Mouse (Mus musculus): ENCODE data around the gene Parp1. TPM values are rescaled to one million over a fixed set of nuclear protein-coding genes. Genes with fewer than 3 reads are reported as not detected.
"Not testable (repeated sequence)": the region's sequence is repeated elsewhere in the genome, so short reads cannot be mapped to it uniquely, and the experiment has no call there.

The Parp1 gene
- polyA plus RNA-seq, 1 experiment from 2014 or later = 128 TPM

DNA sequence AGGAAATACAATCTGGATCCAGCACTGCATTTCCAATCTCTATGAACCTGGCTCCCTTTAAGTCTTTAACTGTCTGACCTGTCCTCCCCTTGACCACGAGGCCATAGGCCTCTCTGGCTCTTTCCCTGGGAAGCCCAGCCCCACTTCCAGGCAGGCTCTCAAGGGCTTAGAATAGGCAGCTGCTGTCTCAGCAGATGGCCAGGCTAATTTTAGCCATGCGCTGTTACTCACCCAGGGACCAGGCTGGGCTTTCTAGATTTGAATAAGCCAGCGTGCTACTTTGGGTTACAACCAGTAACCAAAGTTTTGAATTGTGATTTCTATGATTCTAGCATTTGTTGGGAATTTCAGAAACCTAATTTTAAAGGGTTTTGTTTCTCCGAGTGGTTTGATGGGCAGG is 35.9 kb downstream of the Parp1 start:
- Histone ChIP-seq H3K27ac (ENCODE audit: low read length) (no peak overlapping the region), H3K27me3 (ENCODE audit: control insufficient read depth, insufficient read depth, low read length) (no peaks in the 10 kb centered on the region), H3K36me3 (ENCODE audit: control insufficient read depth, insufficient read depth, low read length) (peaks cover 32% of the 10 kb centered on the region), H3K4me1 (ENCODE audit: control insufficient read depth, insufficient read depth, low read length) (no peaks in the 10 kb centered on the region), H3K9ac (replicated peaks; ENCODE audit: low read depth, low read length) (no peak overlapping the region), H3K4me2 (replicated peaks; ENCODE audit: low read depth, low read length) (no peak overlapping the region), H3K4me3 (ENCODE audit: low read depth, low read length) (no peak overlapping the region), H3K9me3 (ENCODE audit: control insufficient read depth, low read depth, low read length) (no peaks in the 10 kb centered on the region)
- 71% methylated on average over 4 of the region's 4 CpGs for WGBS
- no peak for ATAC-seq (ENCODE audit: insufficient number of reproducible peaks, insufficient read depth, low FRiP score, low read depth)

DNA sequence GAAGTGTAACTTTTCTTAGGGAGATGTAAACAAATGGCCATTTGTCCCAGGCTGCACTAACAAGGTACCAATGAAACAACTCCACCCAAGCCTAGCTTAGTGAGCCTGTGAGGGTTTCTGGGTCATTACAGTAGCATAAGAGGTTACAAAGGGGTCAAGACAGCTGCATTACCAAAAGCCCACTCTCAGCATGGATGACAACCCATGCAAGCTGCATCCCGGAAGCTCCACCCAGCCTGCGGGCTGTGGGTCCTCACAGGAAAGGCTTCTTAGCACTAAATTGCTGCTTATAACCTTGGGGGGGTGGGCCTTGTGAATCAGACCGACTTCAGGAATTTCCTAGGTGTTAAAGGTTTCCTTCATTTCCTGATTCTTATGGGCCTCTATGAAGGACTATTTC is 37.4 kb downstream of the Parp1 start:
- ATAC-seq (ENCODE audit: insufficient number of reproducible peaks, insufficient read depth, low FRiP score, low read depth) = no peak
- Histone ChIP-seq H3K4me1 (ENCODE audit: control insufficient read depth, insufficient read depth, low read length) (no peaks in the 10 kb centered on the region), H3K4me3 (ENCODE audit: low read depth, low read length) (no peak overlapping the region), H3K4me2 (replicated peaks; ENCODE audit: low read depth, low read length) (no peak overlapping the region), H3K27me3 (ENCODE audit: control insufficient read depth, insufficient read depth, low read length) (no peaks in the 10 kb centered on the region), H3K9ac (replicated peaks; ENCODE audit: low read depth, low read length) (no peak overlapping the region), H3K9me3 (ENCODE audit: control insufficient read depth, low read depth, low read length) (no peaks in the 10 kb centered on the region), H3K36me3 (ENCODE audit: control insufficient read depth, insufficient read depth, low read length) (peaks cover 17% of the 10 kb centered on the region), H3K27ac (ENCODE audit: low read length) (no peak overlapping the region)
- 24% methylated on average over 3 of the region's 3 CpGs for WGBS

DNA sequence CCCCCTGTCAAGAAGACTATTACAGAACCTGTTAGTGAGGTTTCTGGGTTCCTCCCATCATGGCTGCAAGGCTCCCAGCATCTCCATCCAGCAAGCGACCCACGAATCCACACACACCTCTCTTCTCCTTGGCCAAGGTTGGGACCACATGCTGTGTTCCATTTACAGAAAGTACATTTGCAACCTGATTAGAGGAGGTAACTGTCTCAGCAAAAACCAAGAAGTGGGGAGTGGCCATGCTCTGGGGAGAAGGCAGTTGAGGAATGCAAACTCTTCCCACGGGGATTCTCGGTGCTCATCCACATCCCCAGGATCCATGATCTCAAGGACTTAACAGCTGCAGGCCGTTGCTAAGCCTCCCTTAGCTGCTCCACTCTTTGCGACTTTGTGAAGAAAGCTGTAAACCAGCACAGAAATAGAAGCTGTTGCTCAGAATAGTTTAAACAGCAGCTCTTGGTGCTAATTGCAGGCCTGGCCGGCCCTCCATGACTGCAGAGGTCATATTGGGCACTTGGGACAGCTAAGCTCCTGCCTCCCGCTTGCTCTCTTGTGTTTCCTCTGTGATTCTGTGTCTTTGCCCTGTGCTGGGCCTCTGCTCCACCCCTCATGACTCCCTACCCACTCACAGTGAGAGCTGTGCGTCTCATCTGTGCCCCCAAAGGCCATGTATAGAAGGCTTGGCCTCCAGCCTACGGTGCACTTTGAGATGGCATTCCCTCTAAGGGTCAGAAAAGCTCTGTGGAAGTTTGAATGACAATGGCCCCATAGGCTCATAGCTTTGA is 38.3 kb downstream of the Parp1 start:
- Histone ChIP-seq H3K9ac (replicated peaks; ENCODE audit: low read depth, low read length) (no peak overlapping the region), H3K9me3 (ENCODE audit: control insufficient read depth, low read depth, low read length) (peaks cover 5% of the 10 kb centered on the region; the same call in 1 of the 2 replicates), H3K27ac (ENCODE audit: low read length) (no peak overlapping the region), H3K4me1 (ENCODE audit: control insufficient read depth, insufficient read depth, low read length) (no peaks in the 10 kb centered on the region), H3K27me3 (ENCODE audit: control insufficient read depth, insufficient read depth, low read length) (no peaks in the 10 kb centered on the region), H3K4me2 (replicated peaks; ENCODE audit: low read depth, low read length) (no peak overlapping the region), H3K36me3 (ENCODE audit: control insufficient read depth, insufficient read depth, low read length) (peaks cover 9% of the 10 kb centered on the region; the same call in 1 of the 2 replicates), H3K4me3 (ENCODE audit: low read depth, low read length) (no peak overlapping the region)
- ATAC-seq (ENCODE audit: insufficient number of reproducible peaks, insufficient read depth, low FRiP score, low read depth) = no peak
- 75% methylated on average over 10 of the region's 10 CpGs for WGBS

DNA sequence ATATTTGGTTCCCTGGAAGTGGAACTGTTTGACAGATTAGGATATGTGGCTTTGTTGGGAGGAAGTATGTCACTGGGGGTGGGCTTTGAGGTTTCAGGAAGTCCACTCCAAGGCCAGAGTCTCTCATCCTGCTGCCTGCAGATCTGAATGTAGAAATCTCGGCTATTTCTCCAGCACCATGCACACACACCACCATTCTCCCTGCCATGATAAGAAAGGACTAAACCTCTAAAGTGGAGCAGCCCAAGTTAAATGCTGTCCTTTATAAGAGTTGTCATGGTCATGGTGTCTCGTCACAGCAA is 38.8 kb downstream of the Parp1 start:
- Histone ChIP-seq H3K4me3 (ENCODE audit: low read depth, low read length) (no peak overlapping the region), H3K27me3 (ENCODE audit: control insufficient read depth, insufficient read depth, low read length) (no peaks in the 10 kb centered on the region), H3K9ac (replicated peaks; ENCODE audit: low read depth, low read length) (no peak overlapping the region), H3K27ac (ENCODE audit: low read length) (no peak overlapping the region), H3K36me3 (ENCODE audit: control insufficient read depth, insufficient read depth, low read length) (peaks cover 8% of the 10 kb centered on the region; the same call in 1 of the 2 replicates), H3K9me3 (ENCODE audit: control insufficient read depth, low read depth, low read length) (peaks cover 5% of the 10 kb centered on the region; the same call in 1 of the 2 replicates), H3K4me1 (ENCODE audit: control insufficient read depth, insufficient read depth, low read length) (no peaks in the 10 kb centered on the region), H3K4me2 (replicated peaks; ENCODE audit: low read depth, low read length) (no peak overlapping the region)
- 86% methylated on average over 2 of the region's 2 CpGs for WGBS
- ATAC-seq (ENCODE audit: insufficient number of reproducible peaks, insufficient read depth, low FRiP score, low read depth) = no peak

DNA sequence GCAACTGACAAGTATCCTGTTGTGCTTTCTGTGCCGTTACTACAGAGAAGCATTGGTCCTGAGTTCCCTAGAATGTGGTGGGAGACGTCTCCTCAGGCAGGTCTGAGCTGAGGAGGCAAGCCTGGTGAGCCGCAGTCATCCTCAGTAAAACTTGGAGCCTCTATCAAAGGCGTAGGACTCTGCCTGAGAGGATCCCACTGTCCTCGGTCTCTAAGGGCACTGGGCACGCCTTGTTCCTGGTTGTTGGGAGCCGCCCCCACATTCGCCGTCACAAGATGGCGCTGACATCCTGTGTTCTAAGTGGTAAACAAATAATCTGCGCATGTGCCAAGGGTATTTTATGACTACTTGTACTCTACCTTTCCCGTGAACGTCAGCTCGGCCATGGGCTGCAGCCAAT is 43.1 kb downstream of the Parp1 start:
- not testable (repeated sequence) for H3K27ac ChIP-seq (ENCODE audit: low read length); H3K27me3 ChIP-seq (ENCODE audit: control insufficient read depth, insufficient read depth, low read length); H3K36me3 ChIP-seq (ENCODE audit: control insufficient read depth, insufficient read depth, low read length); H3K9me3 ChIP-seq (ENCODE audit: control insufficient read depth, low read depth, low read length); H3K9ac ChIP-seq (replicated peaks; ENCODE audit: low read depth, low read length); H3K4me1 ChIP-seq (ENCODE audit: control insufficient read depth, insufficient read depth, low read length); H3K4me2 ChIP-seq (replicated peaks; ENCODE audit: low read depth, low read length); H3K4me3 ChIP-seq (ENCODE audit: low read depth, low read length); ATAC-seq (ENCODE audit: insufficient number of reproducible peaks, insufficient read depth, low FRiP score, low read depth)
- WGBS = 92% methylated on average over 11 of the region's 14 CpGs

DNA sequence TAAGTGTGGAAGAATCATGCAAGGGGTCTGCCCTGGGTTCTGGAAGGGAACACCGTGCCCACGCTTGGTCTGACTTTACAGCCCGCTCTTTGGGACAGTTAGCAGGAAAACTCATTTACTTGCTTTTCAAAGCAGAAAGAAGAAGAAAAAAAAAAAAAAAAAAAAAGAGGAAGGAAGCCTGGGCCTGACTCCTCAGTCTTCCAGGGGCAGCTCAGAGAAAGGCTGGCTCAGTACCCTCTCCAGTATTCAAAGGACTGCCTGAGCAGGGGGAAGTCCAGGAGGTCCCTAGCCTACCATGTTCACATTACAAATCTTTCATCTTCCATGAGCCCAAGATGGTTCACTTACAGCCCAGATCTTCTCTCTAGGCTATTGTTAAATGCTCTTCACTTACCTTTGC is 48.0 kb downstream of the Parp1 start:
- no peaks in the 10 kb centered on the region for H3K4me1 ChIP-seq (ENCODE audit: control insufficient read depth, insufficient read depth, low read length)
- H3K4me2 ChIP-seq (replicated peaks; ENCODE audit: low read depth, low read length) = no peak overlapping the region
- no peaks in the 10 kb centered on the region for H3K36me3 ChIP-seq (ENCODE audit: control insufficient read depth, insufficient read depth, low read length)
- no peak overlapping the region for H3K27ac ChIP-seq (ENCODE audit: low read length)
- H3K4me3 ChIP-seq (ENCODE audit: low read depth, low read length) = no peak overlapping the region
- H3K27me3 ChIP-seq (ENCODE audit: control insufficient read depth, insufficient read depth, low read length) = no peaks in the 10 kb centered on the region
- 98% methylated on average over 3 of the region's 3 CpGs for WGBS
- no peak for ATAC-seq (ENCODE audit: insufficient number of reproducible peaks, insufficient read depth, low FRiP score, low read depth)
- no peak overlapping the region for H3K9ac ChIP-seq (replicated peaks; ENCODE audit: low read depth, low read length)
- peaks cover under 1% of the 10 kb centered on the region; the same call in 1 of the 2 replicates for H3K9me3 ChIP-seq (ENCODE audit: control insufficient read depth, low read depth, low read length)

DNA sequence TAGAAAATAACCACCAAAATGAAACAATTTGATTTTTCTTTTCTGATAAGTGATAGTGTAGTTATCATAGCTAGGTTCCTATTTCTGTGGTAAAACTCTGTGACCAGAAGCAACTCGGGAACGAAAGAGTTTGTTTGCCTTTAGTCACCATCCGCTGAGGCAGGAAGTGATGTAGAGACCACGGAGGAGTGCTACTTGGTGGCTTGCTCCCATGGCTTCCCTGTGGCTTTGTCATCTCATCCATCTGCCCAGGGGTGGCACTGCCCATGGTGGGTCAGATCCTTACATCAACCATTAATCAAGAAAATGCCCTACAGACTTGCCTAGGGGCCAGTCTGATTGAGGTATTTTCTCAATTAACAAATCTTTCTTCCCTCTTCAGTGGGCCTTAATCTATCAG is 53.7 kb downstream of the Parp1 start:
- no peaks in the 10 kb centered on the region for H3K9me3 ChIP-seq (ENCODE audit: control insufficient read depth, low read depth, low read length)
- no peak overlapping the region for H3K4me2 ChIP-seq (replicated peaks; ENCODE audit: low read depth, low read length)
- H3K36me3 ChIP-seq (ENCODE audit: control insufficient read depth, insufficient read depth, low read length) = no peaks in the 10 kb centered on the region
- no peaks in the 10 kb centered on the region for H3K4me1 ChIP-seq (ENCODE audit: control insufficient read depth, insufficient read depth, low read length)
- no peak overlapping the region for H3K4me3 ChIP-seq (ENCODE audit: low read depth, low read length)
- ATAC-seq (ENCODE audit: insufficient number of reproducible peaks, insufficient read depth, low FRiP score, low read depth) = no peak
- H3K9ac ChIP-seq (replicated peaks; ENCODE audit: low read depth, low read length) = no peak overlapping the region
- WGBS = 89% methylated on average over 4 of the region's 4 CpGs
- no peaks in the 10 kb centered on the region for H3K27me3 ChIP-seq (ENCODE audit: control insufficient read depth, insufficient read depth, low read length)
- no peak overlapping the region for H3K27ac ChIP-seq (ENCODE audit: low read length)

DNA sequence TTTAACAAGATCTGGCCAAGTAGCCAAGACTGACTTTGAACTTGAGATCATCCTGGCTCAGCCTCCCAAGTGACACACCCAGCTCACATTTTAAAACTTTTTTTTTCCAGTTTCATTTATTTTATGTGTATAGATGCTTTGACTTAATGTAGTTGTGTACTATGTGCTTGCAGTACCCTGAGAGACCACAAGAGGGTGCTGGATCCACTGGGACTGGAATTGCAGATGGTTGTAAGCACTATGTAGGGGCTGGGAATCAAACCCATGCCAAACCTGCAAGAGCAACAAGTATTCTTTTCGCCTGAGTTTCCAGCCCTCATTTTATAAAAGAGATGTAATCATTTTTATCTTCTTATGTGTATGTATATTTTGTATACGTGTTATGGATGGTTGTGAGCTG is 55.2 kb downstream of the Parp1 start:
- no peak overlapping the region for H3K4me2 ChIP-seq (replicated peaks; ENCODE audit: low read depth, low read length)
- no peak overlapping the region for H3K27ac ChIP-seq (ENCODE audit: low read length)
- no peaks in the 10 kb centered on the region for H3K4me1 ChIP-seq (ENCODE audit: control insufficient read depth, insufficient read depth, low read length)
- 85% methylated on average over 2 of the region's 2 CpGs for WGBS
- no peak overlapping the region for H3K9ac ChIP-seq (replicated peaks; ENCODE audit: low read depth, low read length)
- H3K36me3 ChIP-seq (ENCODE audit: control insufficient read depth, insufficient read depth, low read length) = no peaks in the 10 kb centered on the region
- no peaks in the 10 kb centered on the region for H3K9me3 ChIP-seq (ENCODE audit: control insufficient read depth, low read depth, low read length)
- H3K27me3 ChIP-seq (ENCODE audit: control insufficient read depth, insufficient read depth, low read length) = no peaks in the 10 kb centered on the region
- no peak overlapping the region for H3K4me3 ChIP-seq (ENCODE audit: low read depth, low read length)
- ATAC-seq (ENCODE audit: insufficient number of reproducible peaks, insufficient read depth, low FRiP score, low read depth) = no peak

DNA sequence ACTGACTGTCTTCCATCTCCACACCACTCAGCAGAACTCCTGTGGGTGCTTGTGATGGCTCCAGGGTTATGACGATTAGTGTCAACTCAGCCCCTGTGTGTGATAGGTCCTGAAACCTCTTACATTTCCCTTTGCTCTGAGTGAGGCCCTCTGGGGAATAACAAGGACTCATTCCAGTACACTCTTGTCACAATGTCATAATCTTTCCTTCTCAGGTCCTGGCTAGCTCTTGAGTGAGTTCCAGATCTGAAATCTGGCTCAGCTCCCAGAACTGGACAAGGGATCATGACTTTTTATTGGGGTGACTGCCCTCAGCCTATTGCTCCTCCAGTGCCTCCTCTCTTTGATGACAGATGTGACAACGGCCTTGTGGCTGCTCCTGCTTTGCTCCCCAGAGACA is 57.4 kb downstream of the Parp1 start:
- H3K27me3 ChIP-seq (ENCODE audit: control insufficient read depth, insufficient read depth, low read length) = no peaks in the 10 kb centered on the region
- no peak overlapping the region for H3K27ac ChIP-seq (ENCODE audit: low read length)
- H3K4me1 ChIP-seq (ENCODE audit: control insufficient read depth, insufficient read depth, low read length) = no peaks in the 10 kb centered on the region
- no peak for ATAC-seq (ENCODE audit: insufficient number of reproducible peaks, insufficient read depth, low FRiP score, low read depth)
- WGBS = 67% methylated on average over 2 of the region's 2 CpGs
- H3K36me3 ChIP-seq (ENCODE audit: control insufficient read depth, insufficient read depth, low read length) = no peaks in the 10 kb centered on the region
- no peak overlapping the region for H3K4me2 ChIP-seq (replicated peaks; ENCODE audit: low read depth, low read length)
- H3K9me3 ChIP-seq (ENCODE audit: control insufficient read depth, low read depth, low read length) = no peaks in the 10 kb centered on the region
- H3K4me3 ChIP-seq (ENCODE audit: low read depth, low read length) = no peak overlapping the region
- no peak overlapping the region for H3K9ac ChIP-seq (replicated peaks; ENCODE audit: low read depth, low read length)

Data from stomach, embryonic 14.5 days (tissue).